Mouse (Mus musculus) cerebellum, adult 11 months (tissue): ENCODE measurements around the gene Adamts18.
"Not testable (repeated sequence)": the region's sequence is repeated elsewhere in the genome, so short reads cannot be mapped to it uniquely, and the experiment has no call there.

Experiments used
- DNase-seq: peaks from one replicate; pipeline ENCODE4 v3.0.0; 2022

The Adamts18 gene

GRCm38 (mm10) chr8:113838211-113838610, 10.3 kb downstream of the Adamts18 start:
- DNase-seq, result no peak

GRCm38 (mm10) chr8:113837570-113837915, 11.0 kb downstream of the Adamts18 start:
- no peak for DNase-seq

- no peak for DNase-seq
These were observed 11.5 kb downstream of the Adamts18 start for GRCm38 (mm10) chr8:113836892-113837569.

GRCm38 (mm10) chr8:113833644-113834043, 14.9 kb downstream of the Adamts18 start:
- no peak for DNase-seq

GRCm38 (mm10) chr8:113827270-113827669, 21.3 kb downstream of the Adamts18 start:
- DNase-seq, result no peak

GRCm38 (mm10) chr8:113820983-113821587, 27.5 kb downstream of the Adamts18 start:
- no peak for DNase-seq

GRCm38 (mm10) chr8:113813966-113814365, 34.6 kb downstream of the Adamts18 start:
- no peak for DNase-seq

GRCm38 (mm10) chr8:113811521-113811920, 37.0 kb downstream of the Adamts18 start:
- DNase-seq, result no peak

- DNase-seq, result no peak
These were observed 38.6 kb downstream of the Adamts18 start for GRCm38 (mm10) chr8:113809929-113810328.

- DNase-seq, result no peak
These were observed 44.5 kb downstream of the Adamts18 start for GRCm38 (mm10) chr8:113803830-113804611.

- DNase-seq, result no peak
These were observed 47.0 kb downstream of the Adamts18 start for GRCm38 (mm10) chr8:113801551-113801950.

GRCm38 (mm10) chr8:113800556-113800955, 48.0 kb downstream of the Adamts18 start:
- not testable (repeated sequence) for DNase-seq

- no peak for DNase-seq
These were observed 49.0 kb downstream of the Adamts18 start for GRCm38 (mm10) chr8:113799550-113799949.

- no peak for DNase-seq
These were observed 56.7 kb downstream of the Adamts18 start for GRCm38 (mm10) chr8:113791856-113792255.

- DNase-seq, result no peak
These were observed 57.5 kb downstream of the Adamts18 start for GRCm38 (mm10) chr8:113791061-113791460.

- no peak for DNase-seq
These were observed 64.8 kb downstream of the Adamts18 start for GRCm38 (mm10) chr8:113783711-113784110.

- DNase-seq, result no peak
These were observed 67.0 kb downstream of the Adamts18 start for GRCm38 (mm10) chr8:113781554-113781953.

- no peak for DNase-seq
These were observed 73.2 kb downstream of the Adamts18 start for GRCm38 (mm10) chr8:113775361-113775760.

GRCm38 (mm10) chr8:113768861-113769410, 79.6 kb downstream of the Adamts18 start:
- no peak for DNase-seq

GRCm38 (mm10) chr8:113765121-113765520, 83.4 kb downstream of the Adamts18 start:
- no peak for DNase-seq

- no peak for DNase-seq
These were observed 84.8 kb downstream of the Adamts18 start for GRCm38 (mm10) chr8:113763592-113764355.

GRCm38 (mm10) chr8:113762101-113762500, 86.4 kb downstream of the Adamts18 start:
- no peak for DNase-seq

GRCm38 (mm10) chr8:113755866-113756265, 92.7 kb downstream of the Adamts18 start:
- no peak for DNase-seq
